Mouse (Mus musculus): ENCODE measurements around the gene Tln1. TPM values are rescaled to one million over a fixed set of nuclear protein-coding genes. Genes with fewer than 3 reads are reported as not detected.

Tln1 gene
- polyA plus RNA-seq, 1 experiment: 219 TPM

DNA sequence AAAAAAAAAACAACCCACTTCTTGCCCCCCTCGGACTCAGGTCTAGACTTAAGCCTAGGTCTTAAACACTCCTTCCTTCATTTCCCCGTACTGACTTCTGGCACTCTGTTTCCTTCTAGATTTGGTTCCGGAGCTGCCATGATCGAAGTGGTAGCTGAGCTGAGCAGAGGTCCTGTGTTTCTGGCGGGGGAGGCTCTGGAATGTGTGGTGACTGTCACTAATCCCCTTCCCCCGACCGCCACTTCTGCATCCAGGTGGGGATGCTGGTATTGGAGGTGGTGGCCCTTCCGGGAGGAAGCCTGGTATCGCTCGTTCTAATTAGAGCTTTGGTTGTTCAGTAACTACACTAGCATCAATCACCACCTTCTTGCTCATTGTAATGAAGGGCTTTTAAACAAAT lies 16.8 kb upstream of the Tln1 start:
- Histone ChIP-seq H3K4me3 (ENCODE audit: insufficient read depth, low read length) (peak overlapping the region; percentile 98), H3K4me1 (ENCODE audit: control insufficient read depth, insufficient read depth, low read length) (peaks cover 16% of the 10 kb centered on the region), H3K27ac (ENCODE audit: insufficient read depth, low read depth, low read length) (no peak overlapping the region)
- TF ChIP-seq POLR2A (IDR thresholded peaks at IDR 0.05; ENCODE audit: borderline replicate concordance, low read depth, low read length) (no peak), CTCF (IDR thresholded peaks at IDR 0.05; ENCODE audit: low read depth, low read length) (no peak)

DNA sequence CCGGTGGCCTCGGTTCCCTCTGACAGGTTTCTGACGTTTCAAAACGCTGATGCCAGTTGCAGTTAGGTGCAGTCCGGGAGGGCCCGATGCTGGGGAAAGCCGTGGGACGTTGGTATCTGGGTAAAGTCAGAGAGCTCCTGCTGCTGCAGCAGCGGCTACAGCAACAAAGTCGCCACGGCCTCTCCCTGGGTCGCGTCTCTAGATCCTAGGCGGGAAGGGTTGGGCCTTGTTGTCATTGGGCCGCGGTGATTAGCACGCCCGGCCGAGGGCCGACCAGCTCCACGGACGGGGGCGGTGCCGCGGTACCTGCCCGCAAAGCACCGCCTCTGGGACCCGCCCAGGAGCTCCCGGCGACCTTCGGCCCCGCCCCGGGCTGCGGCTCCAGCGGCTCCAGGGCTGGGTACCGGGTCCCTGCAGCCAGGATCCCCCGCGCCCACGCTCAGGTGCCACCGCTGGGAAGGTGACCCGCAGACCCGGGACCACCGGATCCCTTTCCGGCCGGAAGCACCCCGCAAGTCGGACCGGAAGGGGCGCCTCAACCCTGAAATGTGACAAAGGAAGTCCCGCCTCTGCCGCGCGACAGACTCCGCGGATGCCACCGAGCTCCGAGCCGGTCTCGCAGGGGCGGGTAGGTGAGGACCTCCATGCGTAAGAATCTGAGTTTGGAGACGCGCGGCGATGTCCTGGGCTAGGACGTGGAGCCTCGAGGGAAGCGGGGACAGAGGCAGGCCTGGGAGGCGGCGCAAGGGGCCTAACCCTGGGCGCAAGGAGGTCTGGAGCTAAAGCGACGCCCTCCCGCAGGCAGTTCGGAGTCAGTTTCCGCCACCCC lies 16.1 kb upstream of the Tln1 start, which contains the start of the genes Rgp1 and Gba2:
TSS of gene Rgp1 (plus strand) at position 340 of the 829 bp plus-strand sequence.
TSS of gene Gba2 (minus strand) at position 498 of the 829 bp plus-strand sequence.
- peaks cover 16% of the 10 kb centered on the region for H3K4me1 ChIP-seq (ENCODE audit: control insufficient read depth, insufficient read depth, low read length)
- H3K4me3 ChIP-seq (ENCODE audit: insufficient read depth, low read length): peak within 1 kb of the TSS; percentile 98
- peak within 1 kb of the TSS; percentile 53 for H3K27ac ChIP-seq (ENCODE audit: insufficient read depth, low read depth, low read length)
- TF ChIP-seq CTCF (IDR thresholded peaks at IDR 0.05; ENCODE audit: low read depth, low read length) (no peak), POLR2A (IDR thresholded peaks at IDR 0.05; ENCODE audit: borderline replicate concordance, low read depth, low read length) (peak; percentile 85; the same call in 1 of the 2 replicates)

DNA sequence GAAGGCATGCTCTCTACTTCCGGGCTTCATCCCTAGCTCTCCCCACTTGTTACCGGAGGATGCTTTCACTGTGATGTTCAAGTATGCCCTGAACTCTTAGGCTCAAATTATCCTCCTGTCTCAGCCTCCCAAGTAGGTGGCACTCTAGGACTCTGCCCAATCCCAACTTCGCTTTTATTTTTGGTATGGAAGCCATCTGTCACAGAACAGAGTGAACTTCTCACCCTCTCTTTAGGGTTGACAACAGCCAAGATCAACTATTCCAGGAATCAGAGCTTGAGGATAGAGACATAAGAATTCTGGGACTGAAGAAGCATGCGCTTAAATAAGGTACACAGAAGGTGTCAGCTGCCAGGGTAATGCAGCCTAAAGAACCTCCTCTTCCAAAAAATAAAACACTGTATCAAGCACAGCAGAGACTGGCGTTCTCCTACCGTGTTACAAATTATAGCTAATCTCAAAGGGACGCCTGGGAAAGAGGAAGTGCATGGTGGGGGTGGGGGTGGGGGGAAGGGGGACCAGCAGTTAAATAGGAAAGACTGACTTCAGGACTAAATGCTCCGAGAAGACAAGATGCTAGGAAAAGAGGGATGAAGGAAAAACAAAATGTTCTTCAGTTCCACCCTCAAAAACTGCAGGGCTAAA lies 14.9 kb upstream of the Tln1 start:
- TF ChIP-seq POLR2A (IDR thresholded peaks at IDR 0.05; ENCODE audit: borderline replicate concordance, low read depth, low read length) (no peak), CTCF (IDR thresholded peaks at IDR 0.05; ENCODE audit: low read depth, low read length) (no peak)
- Histone ChIP-seq H3K4me3 (ENCODE audit: insufficient read depth, low read length) (peak overlapping the region; percentile 98), H3K27ac (ENCODE audit: insufficient read depth, low read depth, low read length) (no peak overlapping the region), H3K4me1 (ENCODE audit: control insufficient read depth, insufficient read depth, low read length) (peaks cover 16% of the 10 kb centered on the region)

DNA sequence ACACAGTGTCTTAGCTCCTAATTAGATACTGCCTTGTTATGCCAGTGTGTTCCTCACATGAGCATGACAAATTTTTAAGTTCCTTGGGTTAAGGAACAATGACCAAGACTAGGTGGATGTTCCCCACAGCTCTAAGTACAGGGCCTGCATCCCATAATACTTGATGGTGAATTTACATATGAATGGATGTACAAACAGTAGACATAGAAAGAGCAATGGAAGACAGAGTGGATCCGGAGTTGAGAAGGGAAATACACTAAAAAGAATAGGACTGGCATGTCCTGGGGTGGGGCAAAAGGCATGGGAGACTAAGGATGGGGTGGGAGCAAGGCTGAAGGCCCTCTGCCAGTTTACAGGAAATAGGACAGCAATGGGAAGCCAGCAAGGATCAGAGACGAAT lies 12.9 kb upstream of the Tln1 start:
- no peak overlapping the region for H3K4me3 ChIP-seq (ENCODE audit: insufficient read depth, low read length)
- peaks cover 29% of the 10 kb centered on the region for H3K4me1 ChIP-seq (ENCODE audit: control insufficient read depth, insufficient read depth, low read length)
- TF ChIP-seq POLR2A (IDR thresholded peaks at IDR 0.05; ENCODE audit: borderline replicate concordance, low read depth, low read length): no peak
- TF ChIP-seq CTCF (IDR thresholded peaks at IDR 0.05; ENCODE audit: low read depth, low read length): no peak
- no peak overlapping the region for H3K27ac ChIP-seq (ENCODE audit: insufficient read depth, low read depth, low read length)

DNA sequence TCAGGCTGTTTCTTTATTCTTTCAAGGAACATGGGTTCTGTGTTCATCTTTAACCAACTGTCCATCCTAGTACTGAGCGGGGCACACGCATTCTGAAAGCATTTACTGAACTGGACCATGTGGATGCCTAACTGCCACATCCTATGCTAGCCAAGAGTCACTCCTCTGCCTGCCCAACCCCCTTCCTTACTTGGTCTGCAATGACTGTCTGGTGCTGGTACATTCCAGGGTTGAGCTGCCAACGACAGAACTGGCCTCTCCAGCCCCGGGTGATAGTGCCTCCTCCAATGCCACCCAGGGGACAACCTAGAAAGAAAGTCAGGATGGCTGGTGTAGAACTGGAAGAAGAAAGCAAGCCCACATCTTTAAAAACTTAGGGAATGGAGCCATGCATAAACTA lies 11.1 kb upstream of the Tln1 start:
- Histone ChIP-seq H3K4me3 (ENCODE audit: insufficient read depth, low read length) (no peak overlapping the region), H3K4me1 (ENCODE audit: control insufficient read depth, insufficient read depth, low read length) (peaks cover 23% of the 10 kb centered on the region), H3K27ac (ENCODE audit: insufficient read depth, low read depth, low read length) (no peak overlapping the region)
- TF ChIP-seq CTCF (IDR thresholded peaks at IDR 0.05; ENCODE audit: low read depth, low read length) (no peak), POLR2A (IDR thresholded peaks at IDR 0.05; ENCODE audit: borderline replicate concordance, low read depth, low read length) (no peak)

DNA sequence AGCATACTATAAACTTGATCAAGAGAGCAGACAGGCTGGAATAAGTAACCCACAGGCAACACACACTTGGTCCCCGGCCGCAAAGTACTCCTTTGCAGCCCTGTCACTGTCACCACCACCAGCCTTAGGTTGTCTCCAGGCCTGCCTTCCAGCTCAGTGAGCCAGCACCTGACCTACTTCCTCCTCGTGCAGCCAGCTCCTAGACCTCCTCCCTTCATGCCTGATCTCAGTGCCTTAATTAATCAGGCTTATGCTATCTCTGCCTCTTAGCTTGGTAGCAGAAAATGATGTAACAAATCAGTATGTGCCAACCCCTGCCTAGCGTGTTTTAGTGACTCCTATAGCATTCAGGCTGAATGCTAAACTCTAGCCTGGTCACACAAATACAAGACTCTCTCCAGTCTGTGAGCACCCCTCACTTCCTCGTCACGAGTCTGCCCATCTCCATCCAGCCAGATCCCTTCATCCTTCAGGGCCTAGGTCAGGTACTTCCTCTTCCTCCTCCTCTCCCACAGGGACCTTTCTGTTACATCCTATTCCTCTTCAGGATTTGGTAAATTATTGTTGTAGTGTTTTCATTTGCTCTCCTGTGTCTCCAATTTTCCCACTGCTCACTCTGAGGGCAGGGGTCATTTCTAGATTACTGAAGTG lies 9.0 kb upstream of the Tln1 start:
- TF ChIP-seq POLR2A (IDR thresholded peaks at IDR 0.05; ENCODE audit: borderline replicate concordance, low read depth, low read length) (no peak), CTCF (IDR thresholded peaks at IDR 0.05; ENCODE audit: low read depth, low read length) (no peak)
- H3K4me3 ChIP-seq (ENCODE audit: insufficient read depth, low read length): no peak overlapping the region
- peaks cover 17% of the 10 kb centered on the region for H3K4me1 ChIP-seq (ENCODE audit: control insufficient read depth, insufficient read depth, low read length)
- peak overlapping the region; percentile 38 for H3K27ac ChIP-seq (ENCODE audit: insufficient read depth, low read depth, low read length)

DNA sequence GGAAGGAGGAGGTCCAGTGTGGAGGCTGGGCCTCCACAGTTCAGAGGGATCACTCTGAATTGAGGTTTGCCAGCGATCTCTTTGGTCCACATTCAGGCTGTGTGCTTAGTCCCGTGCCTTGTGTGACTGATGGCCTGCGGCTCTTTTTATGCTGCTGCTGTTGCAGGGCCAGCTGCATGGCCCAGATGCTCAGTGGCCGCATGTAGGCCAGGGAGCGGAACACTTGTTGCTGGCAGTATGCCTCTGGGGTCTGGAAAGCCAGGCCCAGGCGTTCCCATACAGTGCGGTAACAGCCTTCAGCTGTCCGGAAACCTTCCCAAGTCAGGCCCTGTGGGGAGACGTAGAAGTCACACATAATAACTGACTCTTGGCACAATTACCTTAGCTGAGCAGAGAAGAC lies 4.6 kb upstream of the Tln1 start:
- no peak overlapping the region for H3K27ac ChIP-seq (ENCODE audit: insufficient read depth, low read depth, low read length)
- peaks cover 21% of the 10 kb centered on the region for H3K4me1 ChIP-seq (ENCODE audit: control insufficient read depth, insufficient read depth, low read length)
- no peak overlapping the region for H3K4me3 ChIP-seq (ENCODE audit: insufficient read depth, low read length)
- TF ChIP-seq POLR2A (IDR thresholded peaks at IDR 0.05; ENCODE audit: borderline replicate concordance, low read depth, low read length): no peak
- TF ChIP-seq CTCF (IDR thresholded peaks at IDR 0.05; ENCODE audit: low read depth, low read length): no peak

DNA sequence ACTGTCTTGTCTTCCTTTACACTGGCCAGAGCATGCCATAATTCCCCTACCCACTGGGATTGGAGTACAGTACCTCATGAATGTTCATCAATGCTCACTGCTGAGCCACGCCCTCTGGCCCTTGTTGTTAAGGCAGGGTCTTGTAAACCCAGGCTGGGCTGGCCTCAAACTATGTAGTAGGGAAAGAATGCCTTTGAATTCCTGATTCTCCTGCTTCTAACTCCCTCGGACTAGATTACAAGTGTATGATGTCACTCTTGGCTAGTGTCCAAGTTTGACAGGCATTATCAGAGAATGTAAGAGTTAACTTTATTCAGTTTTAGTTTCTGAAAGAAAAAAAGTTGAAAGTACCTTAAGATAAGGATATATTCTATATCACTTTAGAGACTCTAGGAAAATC lies 1.7 kb upstream of the Tln1 start:
- TF ChIP-seq CTCF (IDR thresholded peaks at IDR 0.05; ENCODE audit: low read depth, low read length) (no peak), POLR2A (IDR thresholded peaks at IDR 0.05; ENCODE audit: borderline replicate concordance, low read depth, low read length) (no peak)
- no peak overlapping the region for H3K4me3 ChIP-seq (ENCODE audit: insufficient read depth, low read length)
- H3K4me1 ChIP-seq (ENCODE audit: control insufficient read depth, insufficient read depth, low read length): peaks cover 6% of the 10 kb centered on the region
- no peak overlapping the region for H3K27ac ChIP-seq (ENCODE audit: insufficient read depth, low read depth, low read length)

DNA sequence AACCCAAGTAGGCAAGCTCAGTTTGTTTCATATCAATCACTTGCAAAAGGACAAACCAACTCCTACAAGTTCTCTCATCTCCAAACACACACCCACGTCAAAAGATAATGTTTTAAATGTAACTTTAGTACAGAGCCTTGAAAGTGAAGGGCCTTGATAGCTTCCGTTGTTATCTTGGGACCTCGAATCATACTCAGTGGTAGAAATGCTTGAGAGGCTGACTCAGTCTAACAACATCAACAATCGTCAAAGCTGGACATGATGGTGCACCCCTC lies 1.0 kb upstream of the Tln1 start:
- peak overlapping the region; percentile 86 for H3K4me3 ChIP-seq (ENCODE audit: insufficient read depth, low read length)
- no peak overlapping the region for H3K27ac ChIP-seq (ENCODE audit: insufficient read depth, low read depth, low read length)
- peaks cover 6% of the 10 kb centered on the region for H3K4me1 ChIP-seq (ENCODE audit: control insufficient read depth, insufficient read depth, low read length)
- TF ChIP-seq CTCF (IDR thresholded peaks at IDR 0.05; ENCODE audit: low read depth, low read length) (no peak), POLR2A (IDR thresholded peaks at IDR 0.05; ENCODE audit: borderline replicate concordance, low read depth, low read length) (no peak)

All from bone marrow macrophage, adult 2 months (primary cell).